Mouse (Mus musculus): ENCODE data around the gene Tmem256. TPM values are rescaled to one million over a fixed set of nuclear protein-coding genes. Genes with fewer than 3 reads are reported as not detected.

Gene Tmem256
- polyA plus RNA-seq, 1 experiment from 2014 or later = 285 TPM

- Histone ChIP-seq H3K9me3 (ENCODE audit: control insufficient read depth, low read length) (no peaks in the 10 kb centered on the region), H3K27ac (ENCODE audit: low read depth, low read length) (no peak overlapping the region), H3K9ac (ENCODE audit: low read length) (no peak overlapping the region), H3K4me3 (ENCODE audit: low read depth, low read length) (no peak overlapping the region), H3K36me3 (ENCODE audit: control insufficient read depth, insufficient read depth, low read length) (no peaks in the 10 kb centered on the region), H3K4me1 (ENCODE audit: control insufficient read depth, insufficient read depth, low read length) (peaks cover 30% of the 10 kb centered on the region), H3K4me2 (no peak overlapping the region), H3K27me3 (ENCODE audit: control insufficient read depth, insufficient read depth, low read length) (peaks cover 46% of the 10 kb centered on the region)
- WGBS = 78% methylated on average over 4 of the region's 4 CpGs
- DNase-seq (ENCODE audit: low spot score, missing footprints) (no peak), ATAC-seq (ENCODE audit: low FRiP score) (no peak)
Measured at GRCm38 (mm10) chr11:69806378-69806777, 31.9 kb upstream of the Tmem256 start.

- Histone ChIP-seq H3K4me2 (no peak overlapping the region), H3K9ac (ENCODE audit: low read length) (no peak overlapping the region), H3K9me3 (ENCODE audit: control insufficient read depth, low read length) (no peaks in the 10 kb centered on the region), H3K4me3 (ENCODE audit: low read depth, low read length) (no peak overlapping the region), H3K27ac (ENCODE audit: low read depth, low read length) (no peak overlapping the region), H3K27me3 (ENCODE audit: control insufficient read depth, insufficient read depth, low read length) (peaks cover 34% of the 10 kb centered on the region), H3K36me3 (ENCODE audit: control insufficient read depth, insufficient read depth, low read length) (no peaks in the 10 kb centered on the region), H3K4me1 (ENCODE audit: control insufficient read depth, insufficient read depth, low read length) (peaks cover 19% of the 10 kb centered on the region)
- no peak for DNase-seq (ENCODE audit: low spot score, missing footprints)
- ATAC-seq (ENCODE audit: low FRiP score) = no peak
- 87% methylated on average over 2 of the region's 2 CpGs for WGBS
Measured at GRCm38 (mm10) chr11:69807641-69808040, 30.7 kb upstream of the Tmem256 start.

GRCm38 (mm10) chr11:69810280-69810679 is 28.0 kb upstream of the Tmem256 start:
- no peaks in the 10 kb centered on the region for H3K4me1 ChIP-seq (ENCODE audit: control insufficient read depth, insufficient read depth, low read length)
- H3K36me3 ChIP-seq (ENCODE audit: control insufficient read depth, insufficient read depth, low read length) = no peaks in the 10 kb centered on the region

GRCm38 (mm10) chr11:69815155-69815554 is 23.2 kb upstream of the Tmem256 start, which contains the start of gene Gm39566:
Gene Gm39566 (minus strand): TSS chr11:69815298.
- Histone ChIP-seq H3K9me3 (ENCODE audit: control insufficient read depth, low read length) (no peaks in the 10 kb centered on the region), H3K4me1 (ENCODE audit: control insufficient read depth, insufficient read depth, low read length) (no peaks in the 10 kb centered on the region), H3K4me3 (ENCODE audit: low read depth, low read length) (no peak within 1 kb of the TSS), H3K27ac (ENCODE audit: low read depth, low read length) (no peak within 1 kb of the TSS), H3K4me2 (no peak within 1 kb of the TSS), H3K9ac (ENCODE audit: low read length) (no peak within 1 kb of the TSS), H3K36me3 (ENCODE audit: control insufficient read depth, insufficient read depth, low read length) (no peaks in the 10 kb centered on the region), H3K27me3 (ENCODE audit: control insufficient read depth, insufficient read depth, low read length) (no peaks in the 10 kb centered on the region)
- ATAC-seq (ENCODE audit: low FRiP score) = no peak
- DNase-seq (ENCODE audit: low spot score, missing footprints) = no peak
- 61% methylated on average over 10 of the region's 10 CpGs for WGBS

More at GRCm38 (mm10) chr11:69810280-69810679, 28.0 kb upstream of the Tmem256 start:
- no peak overlapping the region for H3K9ac ChIP-seq (ENCODE audit: low read length)
- H3K27me3 ChIP-seq (ENCODE audit: control insufficient read depth, insufficient read depth, low read length) = peaks cover 11% of the 10 kb centered on the region
- H3K27ac ChIP-seq (ENCODE audit: low read depth, low read length) = no peak overlapping the region
- no peaks in the 10 kb centered on the region for H3K9me3 ChIP-seq (ENCODE audit: control insufficient read depth, low read length)
- DNase-seq (ENCODE audit: low spot score, missing footprints) (no peak), ATAC-seq (ENCODE audit: low FRiP score) (no peak)
- no peak overlapping the region for H3K4me2 ChIP-seq
- no peak overlapping the region for H3K4me3 ChIP-seq (ENCODE audit: low read depth, low read length)

GRCm38 (mm10) chr11:69816520-69816919 is 21.8 kb upstream of the Tmem256 start:
- Histone ChIP-seq H3K27ac (ENCODE audit: low read depth, low read length) (no peak overlapping the region), H3K36me3 (ENCODE audit: control insufficient read depth, insufficient read depth, low read length) (no peaks in the 10 kb centered on the region), H3K4me1 (ENCODE audit: control insufficient read depth, insufficient read depth, low read length) (no peaks in the 10 kb centered on the region), H3K9me3 (ENCODE audit: control insufficient read depth, low read length) (no peaks in the 10 kb centered on the region), H3K4me3 (ENCODE audit: low read depth, low read length) (no peak overlapping the region), H3K4me2 (no peak overlapping the region), H3K9ac (ENCODE audit: low read length) (no peak overlapping the region), H3K27me3 (ENCODE audit: control insufficient read depth, insufficient read depth, low read length) (no peaks in the 10 kb centered on the region)
- ATAC-seq (ENCODE audit: low FRiP score) (no peak), DNase-seq (ENCODE audit: low spot score, missing footprints) (peak; percentile 21)
- 88% methylated on average over 12 of the region's 12 CpGs for WGBS

GRCm38 (mm10) chr11:69818365-69818764 is 19.9 kb upstream of the Tmem256 start, which contains the start of gene Spem2:
Gene Spem2 (minus strand): TSS chr11:69818465.
- WGBS = 79% methylated on average over 2 of the region's 2 CpGs
- Histone ChIP-seq H3K4me2 (no peak within 1 kb of the TSS), H3K4me3 (ENCODE audit: low read depth, low read length) (no peak within 1 kb of the TSS), H3K9ac (ENCODE audit: low read length) (no peak within 1 kb of the TSS), H3K4me1 (ENCODE audit: control insufficient read depth, insufficient read depth, low read length) (no peaks in the 10 kb centered on the region), H3K9me3 (ENCODE audit: control insufficient read depth, low read length) (no peaks in the 10 kb centered on the region), H3K36me3 (ENCODE audit: control insufficient read depth, insufficient read depth, low read length) (no peaks in the 10 kb centered on the region), H3K27me3 (ENCODE audit: control insufficient read depth, insufficient read depth, low read length) (no peaks in the 10 kb centered on the region), H3K27ac (ENCODE audit: low read depth, low read length) (no peak within 1 kb of the TSS)
- DNase-seq (ENCODE audit: low spot score, missing footprints) = no peak
- ATAC-seq (ENCODE audit: low FRiP score) = no peak

- H3K9ac ChIP-seq (ENCODE audit: low read length) = no peak overlapping the region
- DNase-seq (ENCODE audit: low spot score, missing footprints) = peak; percentile 56
- no peak overlapping the region for H3K4me3 ChIP-seq (ENCODE audit: low read depth, low read length)
- H3K9me3 ChIP-seq (ENCODE audit: control insufficient read depth, low read length) = no peaks in the 10 kb centered on the region
- no peak overlapping the region for H3K27ac ChIP-seq (ENCODE audit: low read depth, low read length)
- no peak for ATAC-seq (ENCODE audit: low FRiP score)
- no peaks in the 10 kb centered on the region for H3K4me1 ChIP-seq (ENCODE audit: control insufficient read depth, insufficient read depth, low read length)
- no peaks in the 10 kb centered on the region for H3K27me3 ChIP-seq (ENCODE audit: control insufficient read depth, insufficient read depth, low read length)
- no peaks in the 10 kb centered on the region for H3K36me3 ChIP-seq (ENCODE audit: control insufficient read depth, insufficient read depth, low read length)
- WGBS = 93% methylated on average over 8 of the region's 8 CpGs
- H3K4me2 ChIP-seq = no peak overlapping the region
Measured at GRCm38 (mm10) chr11:69818871-69819270, 19.4 kb upstream of the Tmem256 start.

GRCm38 (mm10) chr11:69822080-69822479 is 16.2 kb upstream of the Tmem256 start, which contains the start of gene Spem1:
Gene Spem1 (minus strand): TSS chr11:69822180.
- ATAC-seq (ENCODE audit: low FRiP score) (no peak), DNase-seq (ENCODE audit: low spot score, missing footprints) (peak; percentile 44)
- Histone ChIP-seq H3K4me1 (ENCODE audit: control insufficient read depth, insufficient read depth, low read length) (no peaks in the 10 kb centered on the region), H3K4me2 (no peak within 1 kb of the TSS), H3K27ac (ENCODE audit: low read depth, low read length) (no peak within 1 kb of the TSS), H3K36me3 (ENCODE audit: control insufficient read depth, insufficient read depth, low read length) (peaks cover 14% of the 10 kb centered on the region; the same call in 1 of the 2 replicates), H3K27me3 (ENCODE audit: control insufficient read depth, insufficient read depth, low read length) (no peaks in the 10 kb centered on the region), H3K9me3 (ENCODE audit: control insufficient read depth, low read length) (no peaks in the 10 kb centered on the region), H3K9ac (ENCODE audit: low read length) (no peak within 1 kb of the TSS), H3K4me3 (ENCODE audit: low read depth, low read length) (no peak within 1 kb of the TSS)
- WGBS = 92% methylated on average over 3 of the region's 3 CpGs

- WGBS = 82% methylated on average over 2 of the region's 2 CpGs
- no peaks in the 10 kb centered on the region for H3K27me3 ChIP-seq (ENCODE audit: control insufficient read depth, insufficient read depth, low read length)
- H3K4me2 ChIP-seq = no peak overlapping the region
- H3K4me1 ChIP-seq (ENCODE audit: control insufficient read depth, insufficient read depth, low read length) = no peaks in the 10 kb centered on the region
- H3K36me3 ChIP-seq (ENCODE audit: control insufficient read depth, insufficient read depth, low read length) = peaks cover 24% of the 10 kb centered on the region
- DNase-seq (ENCODE audit: low spot score, missing footprints) (peak; percentile 74), ATAC-seq (ENCODE audit: low FRiP score) (no peak)
- no peak overlapping the region for H3K9ac ChIP-seq (ENCODE audit: low read length)
- no peak overlapping the region for H3K4me3 ChIP-seq (ENCODE audit: low read depth, low read length)
- no peak overlapping the region for H3K27ac ChIP-seq (ENCODE audit: low read depth, low read length)
- H3K9me3 ChIP-seq (ENCODE audit: control insufficient read depth, low read length) = no peaks in the 10 kb centered on the region
Measured at GRCm38 (mm10) chr11:69823456-69823855, 14.9 kb upstream of the Tmem256 start.

Measured in midbrain, embryonic 11.5 days (tissue).